11 mouse cellular contexts compared by ENCODE assay signal in genomic region chr4:45436383-45436913, GRCm38 (mm10). TPM values are rescaled to one million over a fixed set of nuclear protein-coding genes. Genes with fewer than 3 reads are reported as not detected.
DNase-seq lines count a peak whose midpoint lies in the region; ATAC-seq and TF ChIP-seq lines count a peak whose summit lies in the region.
"Had no signal": no experiment of that assay in that cellular context is flagged by ENCODE, and none has a peak within 500 bp of the region (broad histone marks: within the 10 kb centered on the region; RNA-seq: fewer than 3 reads in every experiment).

No protein-coding gene starts in this region.

- no peak for TF ChIP-seq CTCF in hindbrain, postnatal 0 days (IDR thresholded peaks at IDR 0.05; ENCODE audit: low read depth)

- H3K9me3 ChIP-seq in kidney, embryonic 15.5 days (replicated peaks): no peaks in the 10 kb centered on the region
- H3K9me3 ChIP-seq in forebrain, embryonic 14.5 days (replicated peaks; ENCODE audit: control insufficient read depth, low read length): no peaks in the 10 kb centered on the region
- H3K9me3 ChIP-seq in hindbrain, postnatal 0 days (ENCODE audit: low read length): no peaks in the 10 kb centered on the region
- no peaks in the 10 kb centered on the region for H3K9me3 ChIP-seq in neural tube, embryonic 14.5 days (ENCODE audit: control insufficient read depth, low read length)

- H3K4me2 ChIP-seq in kidney, embryonic 15.5 days: no peak overlapping the region
- H3K4me2 ChIP-seq in forebrain, embryonic 14.5 days (ENCODE audit: low read length): no peak overlapping the region
- no peak overlapping the region for H3K4me2 ChIP-seq in hindbrain, postnatal 0 days (ENCODE audit: low read depth, low read length)
- no peak overlapping the region for H3K4me2 ChIP-seq in neural tube, embryonic 14.5 days (ENCODE audit: low read depth, low read length)

- 39% methylated on average over 7 of the region's 7 CpGs for WGBS in kidney, embryonic 15.5 days
- WGBS in forebrain, embryonic 14.5 days: 78% methylated on average over 7 of the region's 7 CpGs
- 64% methylated on average over 7 of the region's 7 CpGs for WGBS in hindbrain, postnatal 0 days
- 72% methylated on average over 7 of the region's 7 CpGs for WGBS in neural tube, embryonic 14.5 days

- no peak overlapping the region for H3K4me3 ChIP-seq in kidney, embryonic 15.5 days (replicated peaks)
- H3K4me3 ChIP-seq in forebrain, embryonic 14.5 days (ENCODE audit: low read depth, low read length): no peak overlapping the region
- H3K4me3 ChIP-seq in hindbrain, postnatal 0 days (ENCODE audit: low read length): no peak overlapping the region
- H3K4me3 ChIP-seq in neural tube, embryonic 14.5 days (ENCODE audit: low read depth, low read length): no peak overlapping the region

- peak overlapping the region; percentile 68 for H3K27ac ChIP-seq in kidney, embryonic 15.5 days
- H3K27ac ChIP-seq in forebrain, embryonic 14.5 days (ENCODE audit: low read depth, low read length): peak overlapping the region; percentile 27; the same call in 1 of the 2 replicates
- no peak overlapping the region for H3K27ac ChIP-seq in hindbrain, postnatal 0 days
- H3K27ac ChIP-seq in neural tube, embryonic 14.5 days (ENCODE audit: low read depth, low read length): peak overlapping the region; percentile 44; the same call in 1 of the 2 replicates

- peaks cover 9% of the 10 kb centered on the region; the same call in 1 of the 2 replicates for H3K36me3 ChIP-seq in kidney, embryonic 15.5 days
- H3K36me3 ChIP-seq in forebrain, embryonic 14.5 days (ENCODE audit: control insufficient read depth, insufficient read depth, low read length): peaks cover 14% of the 10 kb centered on the region
- H3K36me3 ChIP-seq in hindbrain, postnatal 0 days (ENCODE audit: insufficient read depth, low read length): no peaks in the 10 kb centered on the region
- no peaks in the 10 kb centered on the region for H3K36me3 ChIP-seq in neural tube, embryonic 14.5 days (ENCODE audit: control insufficient read depth, insufficient read depth, low read length)

- no peak for DNase-seq in kidney, adult 9 months
- no peak for DNase-seq in forebrain, embryonic 14.5 days (ENCODE audit: low spot score)
- no peak for DNase-seq in hindbrain, postnatal 0 days (ENCODE audit: low spot score)
- no peak for DNase-seq in layer of hippocampus, postnatal 14 days (ENCODE audit: low spot score in 2 of 2)
- DNase-seq in c-Kit-positive CD71-positive TER-119-positive erythroid progenitor cells, embryonic 14.5 days (ENCODE audit: low spot score): no peak
- DNase-seq: adrenal gland, adult 2 months; cerebellum, adult 8-10 months; right cerebral cortex, postnatal 4 days; thymus, adult 18-20 months had no signal

- no peaks in the 10 kb centered on the region for H3K27me3 ChIP-seq in kidney, embryonic 15.5 days
- no peaks in the 10 kb centered on the region for H3K27me3 ChIP-seq in forebrain, embryonic 14.5 days (replicated peaks; ENCODE audit: control insufficient read depth, insufficient read depth, low read length)
- H3K27me3 ChIP-seq in hindbrain, postnatal 0 days (ENCODE audit: insufficient read depth, low read length): no peaks in the 10 kb centered on the region
- no peaks in the 10 kb centered on the region for H3K27me3 ChIP-seq in neural tube, embryonic 14.5 days (ENCODE audit: control insufficient read depth, insufficient read depth, low read length)

- H3K9ac ChIP-seq in kidney, embryonic 15.5 days: no peak overlapping the region; the same call in 1 of the 2 replicates
- peak overlapping the region; percentile 14; the same call in 1 of the 2 replicates for H3K9ac ChIP-seq in forebrain, embryonic 14.5 days (ENCODE audit: low read length)
- 0 out of 2 replicates have a peak overlapping the region, but pooled peaks have one; percentile 17 for H3K9ac ChIP-seq in hindbrain, postnatal 0 days (replicated peaks; ENCODE audit: low read length)
- no peak overlapping the region for H3K9ac ChIP-seq in neural tube, embryonic 14.5 days (replicated peaks; ENCODE audit: low read depth, low read length)

- peaks cover 72% of the 10 kb centered on the region for H3K4me1 ChIP-seq in kidney, embryonic 15.5 days
- peaks cover 15% of the 10 kb centered on the region for H3K4me1 ChIP-seq in forebrain, embryonic 14.5 days (ENCODE audit: control insufficient read depth, insufficient read depth, low read length)
- peaks cover 15% of the 10 kb centered on the region for H3K4me1 ChIP-seq in hindbrain, postnatal 0 days (ENCODE audit: insufficient read depth, low read length)
- peaks cover 33% of the 10 kb centered on the region for H3K4me1 ChIP-seq in neural tube, embryonic 14.5 days (ENCODE audit: control insufficient read depth, insufficient read depth, low read length)

- ATAC-seq in kidney, embryonic 15.5 days (replicated peaks; ENCODE audit: low FRiP score): peak; percentile 53
- no peak for ATAC-seq in forebrain, embryonic 14.5 days
- ATAC-seq in hindbrain, postnatal 0 days: 0 out of 2 replicates have a peak, but pooled peaks have one; percentile 1
- 0 out of 2 replicates have a peak, but pooled peaks have one; percentile 18 for ATAC-seq in neural tube, embryonic 14.5 days (ENCODE audit: low read depth)

RNA-seq across cellular contexts. Expression of gene Slc25a51, which starts 27.9 kb away (rescaled TPM):
- 79.0 and 81.0 TPM in 2 replicates for polyA plus RNA-seq in kidney, embryonic 15.5 days (2015; fragmentation: Nextera tagmentation; extraction: Ambion mirVana)
- 82.5 and 84.3 TPM in 2 replicates for polyA plus RNA-seq in forebrain, embryonic 14.5 days (2014; fragmentation: Nextera tagmentation; extraction: Ambion mirVana)
- 137 and 142 TPM in 2 replicates for total RNA-seq in hindbrain, postnatal 0 days (2014; rRNA removed)
- polyA plus RNA-seq in hindbrain, postnatal 0 days (2015; fragmentation: Nextera tagmentation; extraction: Ambion mirVana): 60.6 and 64.3 TPM in 2 replicates
- 72.3 and 74.9 TPM in 2 replicates for polyA plus RNA-seq in neural tube, embryonic 14.5 days (2014; fragmentation: Nextera tagmentation; extraction: Ambion mirVana)
- total RNA-seq in layer of hippocampus, postnatal 14 days (2021): 100 to 1,000 TPM; 117 to 126 TPM

Comparison
In these comparisons a context has a peak if more than half of its experiments do, and no peak if none do; other contexts are left out.
1. H3K9ac ChIP-seq: peak in forebrain, embryonic 14.5 days (single experiment) and hindbrain, postnatal 0 days (single experiment); none in kidney, embryonic 15.5 days (single experiment) and neural tube, embryonic 14.5 days (single experiment).